Mouse (Mus musculus): ENCODE results near the gene Klf2.

DNA sequence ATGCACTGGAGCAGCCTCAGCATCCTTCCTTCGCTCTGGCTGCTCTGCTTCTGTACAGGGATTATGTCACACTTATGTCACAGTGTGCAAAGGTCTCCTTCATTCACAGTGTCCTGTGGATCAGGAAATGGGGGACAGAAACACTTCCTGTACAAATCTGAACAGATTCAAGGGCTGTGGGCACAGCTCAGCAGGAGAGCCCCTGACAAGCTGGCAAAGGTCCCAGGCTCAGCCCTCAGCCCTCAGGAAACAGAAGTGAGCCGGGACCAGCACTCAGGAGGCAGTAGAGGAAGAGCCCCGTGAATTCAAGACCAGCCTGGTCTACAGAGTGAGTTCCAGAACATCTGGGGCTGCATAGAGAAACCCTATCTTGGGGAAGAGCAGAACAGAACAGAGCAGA lies 37.2 kb upstream of the Klf2 start:
- no peak for TF ChIP-seq POLR2A (IDR thresholded peaks at IDR 0.05; ENCODE audit: low read depth, low read length)
- no peak for TF ChIP-seq CTCF (conservative IDR thresholded peaks at IDR 0.05; ENCODE audit: insufficient read depth, insufficient read length, low read depth, low read length)

All from kidney, adult 2 months (tissue).